Mouse (Mus musculus) midbrain, embryonic 14.5 days (tissue): Measurements from ENCODE around the gene Ube2l3. TPM values are rescaled to one million over a fixed set of nuclear protein-coding genes. Genes with fewer than 3 reads are reported as not detected.
A peak's percentile ranks its signal among the peaks of the same experiment; 100 is the strongest.

Experiments used
- ATAC-seq: fragments of 200-750 bp; cut with Nextera tagmentation; 2 replicates; pipeline ENCODE4 v1.8.0; 2017; ENCODE audit warnings: moderate number of reproducible peaks, moderate library complexity; ENCODE audit not compliant: low FRiP score, low TSS enrichment
- DNase-seq: peaks from one replicate; pipeline ENCODE4 v3.0.0-alpha.2; 2015
- H3K27ac ChIP-seq: fragments of 300-500 bp; sonication (generic); replicated peaks from 2 replicates; pipeline ENCODE4 v1.5.1; 2014; ENCODE audit warnings: mild to moderate bottlenecking, low read depth, low read length, moderate library complexity
- H3K27me3 ChIP-seq: fragments of 300-500 bp; sonication (generic); 2 replicates; pipeline ENCODE4 v1.6.1; 2014; ENCODE audit warnings: low read length, control low read depth, mixed read lengths; ENCODE audit not compliant: control insufficient read depth, insufficient read depth
- H3K36me3 ChIP-seq: fragments of 300-500 bp; sonication (generic); 2 replicates; pipeline ENCODE4 v1.6.1; 2014; ENCODE audit warnings: low read length, control low read depth; ENCODE audit not compliant: control insufficient read depth, insufficient read depth
- H3K4me1 ChIP-seq: fragments of 300-500 bp; sonication (generic); 2 replicates; pipeline ENCODE4 v1.6.1; 2014; ENCODE audit warnings: mild to moderate bottlenecking, antibody characterized with exemption, low read length, control low read depth; ENCODE audit not compliant: control insufficient read depth, insufficient read depth
- H3K4me2 ChIP-seq: fragments of 300-500 bp; sonication (generic); 2 replicates; pipeline ENCODE4 v1.6.1; 2014; ENCODE audit warnings: mild to moderate bottlenecking, low read length, moderate library complexity
- H3K4me3 ChIP-seq: fragments of 300-500 bp; sonication (generic); replicated peaks from 2 replicates; pipeline ENCODE4 v1.5.1; 2014; ENCODE audit warnings: low read depth, low read length
- H3K9ac ChIP-seq: fragments of 300-500 bp; sonication (generic); replicated peaks from 2 replicates; pipeline ENCODE4 v1.6.1; 2014; ENCODE audit warnings: mild to moderate bottlenecking, low read length, moderate library complexity
- H3K9me3 ChIP-seq: fragments of 300-500 bp; sonication (generic); 2 replicates; pipeline ENCODE4 v1.6.1; 2016; ENCODE audit warnings: low read length, control low read depth, mixed read lengths; ENCODE audit not compliant: control insufficient read depth
- WGBS: fragments of 180-500 bp; shearing (Covaris S2); extraction: QIAGEN DNeasy Blood & Tissue Kit; methylation state at CpG from one replicate; pipeline ENCODE4 v1.1.7; 2014; 5-methylcytosine and 5-hydroxymethylcytosine counted together
- polyA plus RNA-seq: library from polyadenylated mRNA; unstranded; fragments of >200 nt; fragmentation: Nextera tagmentation; extraction: Ambion mirVana; gene quantifications from 2 replicates; pipeline ENCODE4 v1.2.1, GENCODE M21; 2014

The Ube2l3 gene
- 272 and 297 TPM in 2 replicates for polyA plus RNA-seq

DNA sequence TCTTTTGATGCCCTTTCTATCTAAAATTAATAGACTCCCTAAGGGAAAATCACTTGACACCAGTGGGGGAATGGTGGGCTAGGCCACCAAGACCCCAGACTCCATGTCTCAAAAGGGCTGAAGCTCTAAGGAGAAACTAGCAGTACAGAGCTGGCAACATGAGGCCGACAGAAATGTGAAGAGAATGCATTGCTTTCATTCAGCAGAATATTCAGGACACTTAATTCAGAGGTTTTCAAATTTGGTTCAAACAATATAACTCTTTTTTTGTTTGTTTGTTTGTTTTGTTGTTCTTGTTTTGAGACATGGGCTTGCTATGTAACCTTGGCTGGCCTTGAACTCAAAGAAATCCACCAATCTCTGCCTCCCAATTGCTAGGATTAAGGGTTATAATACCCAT is at the start of gene Ube2l3:
Ube2l3 (minus strand) TSS at position 101 of the 400 bp plus-strand sequence.
- Histone ChIP-seq H3K9ac (no peak within 1 kb of the TSS), H3K4me1 (peaks cover 12% of the 10 kb centered on the region)

GRCm38 (mm10) chr16:17251539-17251938 is 49.1 kb upstream of the Ube2l3 start:
- Histone ChIP-seq H3K27ac (no peak overlapping the region), H3K4me1 (peaks cover 29% of the 10 kb centered on the region), H3K4me2 (no peak overlapping the region), H3K27me3 (no peaks in the 10 kb centered on the region), H3K36me3 (peaks cover 9% of the 10 kb centered on the region; the same call in 1 of the 2 replicates), H3K9ac (no peak overlapping the region), H3K4me3 (no peak overlapping the region), H3K9me3 (no peaks in the 10 kb centered on the region)
- 72% methylated on average over 3 of the region's 3 CpGs for WGBS
- ATAC-seq: no peak
- DNase-seq: peak; percentile 62

More for the DNA sequence above, at the start of gene Ube2l3:
- H3K4me2 ChIP-seq: peak within 1 kb of the TSS; percentile 90
- no peaks in the 10 kb centered on the region for H3K27me3 ChIP-seq
- 92% methylated on average over 1 of the region's 1 CpGs for WGBS
- H3K27ac ChIP-seq: no peak within 1 kb of the TSS
- peaks cover 3% of the 10 kb centered on the region; the same call in 1 of the 2 replicates for H3K36me3 ChIP-seq
- no peaks in the 10 kb centered on the region for H3K9me3 ChIP-seq
- ATAC-seq: no peak
- no peak for DNase-seq
- peak within 1 kb of the TSS; percentile 97 for H3K4me3 ChIP-seq

GRCm38 (mm10) chr16:17249135-17249534 is 46.7 kb upstream of the Ube2l3 start:
- Histone ChIP-seq H3K9me3 (no peaks in the 10 kb centered on the region), H3K4me3 (no peak overlapping the region), H3K4me1 (peaks cover 26% of the 10 kb centered on the region), H3K27ac (no peak overlapping the region), H3K36me3 (no peaks in the 10 kb centered on the region), H3K4me2 (no peak overlapping the region), H3K27me3 (no peaks in the 10 kb centered on the region), H3K9ac (no peak overlapping the region)
- WGBS: 81% methylated on average over 6 of the region's 6 CpGs
- ATAC-seq (no peak), DNase-seq (no peak)

DNA sequence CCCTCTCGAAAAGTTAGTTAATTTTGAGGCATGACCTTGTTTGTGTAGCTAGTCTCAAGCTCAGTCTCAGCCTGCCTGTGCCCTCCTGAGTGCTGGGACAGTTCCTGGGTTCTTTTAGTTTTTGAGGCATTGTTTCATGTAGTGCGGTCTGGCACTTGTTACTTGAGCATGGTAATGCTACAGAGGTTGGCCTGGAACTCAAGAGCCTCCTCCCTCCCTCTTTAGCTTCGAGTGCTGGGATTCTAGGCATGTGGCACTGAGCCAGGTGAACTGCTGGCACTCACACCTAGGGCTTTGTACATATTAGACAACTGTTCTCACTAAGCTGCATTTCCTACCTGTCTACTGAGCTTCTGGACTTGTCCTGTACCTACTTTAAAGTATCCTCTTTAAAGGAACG is 45.3 kb upstream of the Ube2l3 start:
- Histone ChIP-seq H3K9me3 (no peaks in the 10 kb centered on the region), H3K9ac (no peak overlapping the region), H3K27ac (no peak overlapping the region), H3K4me2 (no peak overlapping the region), H3K4me1 (peaks cover 14% of the 10 kb centered on the region; the same call in 1 of the 2 replicates), H3K36me3 (no peaks in the 10 kb centered on the region), H3K4me3 (no peak overlapping the region), H3K27me3 (no peaks in the 10 kb centered on the region)
- ATAC-seq (no peak), DNase-seq (no peak)
- 83% methylated on average over 4 of the region's 4 CpGs for WGBS

DNA sequence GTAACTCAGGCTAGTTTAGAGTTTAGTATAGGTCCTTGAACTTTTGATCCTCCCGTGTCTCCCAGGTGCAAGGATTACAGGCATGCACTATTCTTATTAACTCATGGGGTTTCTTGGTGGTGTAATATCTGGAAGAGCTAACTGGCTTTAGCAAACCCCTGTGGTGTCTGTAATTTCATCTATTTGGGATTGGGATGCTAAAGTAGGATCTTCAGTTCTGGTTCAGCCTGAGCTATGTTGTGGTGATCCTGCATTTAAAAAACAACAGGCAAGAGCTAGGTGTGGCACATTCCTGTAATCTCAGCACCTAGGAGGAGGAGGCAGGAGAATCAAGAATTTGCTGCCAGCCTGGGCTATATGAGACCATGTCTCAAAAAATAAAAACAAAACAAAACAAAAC is 42.5 kb upstream of the Ube2l3 start:
- peaks cover 1% of the 10 kb centered on the region; the same call in 1 of the 2 replicates for H3K4me1 ChIP-seq
- H3K27me3 ChIP-seq: no peaks in the 10 kb centered on the region
- H3K4me2 ChIP-seq: no peak overlapping the region
- no peak overlapping the region for H3K27ac ChIP-seq
- no peaks in the 10 kb centered on the region for H3K36me3 ChIP-seq
- ATAC-seq (no peak), DNase-seq (no peak)
- no peak overlapping the region for H3K9ac ChIP-seq
- no peak overlapping the region for H3K4me3 ChIP-seq
- no peaks in the 10 kb centered on the region for H3K9me3 ChIP-seq
- 86% methylated on average over 1 of the region's 1 CpGs for WGBS

DNA sequence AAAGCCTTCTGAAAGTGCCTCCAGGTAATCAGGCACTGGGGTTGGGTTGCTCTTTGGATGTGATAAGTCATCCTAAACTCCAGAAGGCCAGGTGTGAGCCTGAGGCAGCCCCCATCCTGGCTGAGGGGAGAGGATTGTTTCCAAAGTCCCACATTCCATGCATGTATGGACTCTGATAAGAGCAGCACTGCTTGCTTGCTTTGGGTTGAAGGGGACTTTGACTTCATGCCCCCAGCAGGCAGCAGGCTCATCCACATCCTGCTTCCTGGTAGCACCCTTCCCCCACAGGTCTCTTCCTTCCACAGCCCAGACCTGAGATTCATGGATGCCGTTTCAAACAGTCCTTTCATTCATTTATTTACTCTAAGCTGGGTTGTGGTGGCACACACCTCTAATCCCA is 41.3 kb upstream of the Ube2l3 start:
- DNase-seq (no peak), ATAC-seq (no peak)
- H3K27me3 ChIP-seq: no peaks in the 10 kb centered on the region
- H3K4me1 ChIP-seq: peaks cover 9% of the 10 kb centered on the region; the same call in 1 of the 2 replicates
- no peak overlapping the region for H3K4me3 ChIP-seq
- no peak overlapping the region for H3K9ac ChIP-seq
- no peak overlapping the region for H3K27ac ChIP-seq
- H3K4me2 ChIP-seq: no peak overlapping the region
- no peaks in the 10 kb centered on the region for H3K9me3 ChIP-seq
- H3K36me3 ChIP-seq: no peaks in the 10 kb centered on the region
- WGBS: 69% methylated on average over 1 of the region's 1 CpGs

DNA sequence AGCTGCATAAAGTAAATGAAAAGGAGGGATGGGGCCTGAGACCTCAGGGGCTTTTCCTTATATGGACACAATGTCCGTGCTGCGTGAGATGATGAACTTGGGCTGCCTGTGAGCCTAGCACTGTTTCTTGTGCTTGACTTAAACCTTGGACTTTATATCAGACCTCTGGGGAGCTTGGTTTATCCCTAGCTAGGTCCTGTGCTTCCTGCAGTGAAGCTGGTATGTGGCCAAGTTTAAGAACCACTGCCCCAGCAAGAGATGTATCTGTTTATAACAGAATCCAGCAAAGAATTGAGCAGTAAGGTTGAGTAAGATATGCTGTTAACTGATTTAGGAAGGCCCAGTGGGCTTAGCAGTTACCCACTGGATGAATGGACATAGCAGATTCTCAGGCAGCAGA is 37.0 kb upstream of the Ube2l3 start:
- H3K4me3 ChIP-seq: no peak overlapping the region
- no peak overlapping the region for H3K4me2 ChIP-seq
- H3K9ac ChIP-seq: no peak overlapping the region
- H3K27me3 ChIP-seq: no peaks in the 10 kb centered on the region
- H3K4me1 ChIP-seq: peaks cover 28% of the 10 kb centered on the region
- H3K9me3 ChIP-seq: no peaks in the 10 kb centered on the region
- ATAC-seq: no peak
- no peak for DNase-seq
- no peak overlapping the region for H3K27ac ChIP-seq
- no peaks in the 10 kb centered on the region for H3K36me3 ChIP-seq
- WGBS: 90% methylated on average over 2 of the region's 2 CpGs

DNA sequence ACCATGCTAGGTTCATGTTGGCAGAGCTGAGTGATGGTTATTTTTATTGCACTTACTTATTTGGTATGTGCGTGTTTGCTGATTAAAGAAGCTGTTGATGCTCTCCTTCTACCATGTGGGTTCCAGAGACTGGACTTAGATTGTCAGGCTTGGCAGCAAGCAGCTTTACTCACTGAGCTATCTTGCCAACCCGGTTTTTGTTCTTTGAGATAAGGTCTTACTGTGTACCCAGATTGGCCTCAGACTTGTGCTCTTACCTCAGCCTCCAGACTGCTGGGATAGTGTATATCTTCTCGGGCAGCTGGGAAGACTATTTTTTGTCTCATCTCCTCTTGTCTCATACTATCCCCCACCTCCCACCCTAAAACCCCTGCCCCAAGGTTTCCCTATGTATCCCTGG is 35.2 kb upstream of the Ube2l3 start:
- H3K27ac ChIP-seq: no peak overlapping the region
- H3K4me3 ChIP-seq: no peak overlapping the region
- H3K9ac ChIP-seq: no peak overlapping the region
- H3K36me3 ChIP-seq: no peaks in the 10 kb centered on the region
- no peaks in the 10 kb centered on the region for H3K9me3 ChIP-seq
- ATAC-seq (no peak), DNase-seq (no peak)
- WGBS: 91% methylated on average over 3 of the region's 3 CpGs
- peaks cover 33% of the 10 kb centered on the region for H3K4me1 ChIP-seq
- H3K4me2 ChIP-seq: no peak overlapping the region
- H3K27me3 ChIP-seq: no peaks in the 10 kb centered on the region

DNA sequence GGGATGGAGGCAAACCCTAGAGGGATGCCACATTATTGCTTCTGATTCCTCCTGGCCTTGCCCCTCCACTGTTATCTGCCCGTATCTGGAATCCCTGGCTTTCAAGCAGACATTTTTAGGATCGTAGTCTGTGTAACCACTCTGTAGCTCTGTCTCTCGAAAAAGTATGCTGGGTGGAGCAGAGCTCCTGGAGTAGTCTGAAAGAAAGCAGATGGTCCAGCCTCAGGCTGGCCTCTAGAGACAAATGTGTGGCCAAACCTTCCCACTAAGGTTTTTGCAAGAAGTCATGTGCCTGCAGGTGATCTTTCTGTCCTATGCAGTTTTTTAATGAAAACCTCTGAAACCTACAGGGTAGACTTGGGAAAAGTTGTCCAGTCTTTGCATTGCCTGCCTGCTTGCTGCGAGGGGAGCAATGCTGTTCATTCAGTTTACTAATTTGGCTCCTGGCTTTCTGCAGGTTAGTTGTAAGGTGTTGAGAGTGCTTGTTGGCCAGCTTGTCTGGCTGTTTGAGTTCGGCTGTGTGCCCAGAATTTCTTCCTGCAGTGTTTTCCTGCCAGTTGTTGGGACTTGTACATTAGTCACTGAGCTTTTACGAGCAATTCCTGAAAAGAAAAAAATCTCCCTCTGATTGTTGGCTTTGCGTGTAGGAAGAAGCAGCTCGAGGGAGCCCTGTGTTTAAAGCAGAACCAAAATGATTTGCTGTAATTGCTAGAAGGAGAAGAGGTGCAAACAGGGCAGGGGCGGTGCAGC is 32.6 kb upstream of the Ube2l3 start:
- 62% methylated on average over 9 of the region's 9 CpGs for WGBS
- DNase-seq (no peak), ATAC-seq (no peak)
- Histone ChIP-seq H3K4me1 (peaks cover 33% of the 10 kb centered on the region), H3K4me2 (peak overlapping the region; percentile 70), H3K27me3 (no peaks in the 10 kb centered on the region), H3K36me3 (no peaks in the 10 kb centered on the region), H3K27ac (no peak overlapping the region), H3K4me3 (peak overlapping the region; percentile 89), H3K9ac (peak overlapping the region; percentile 95), H3K9me3 (no peaks in the 10 kb centered on the region)
